Mouse (Mus musculus): Measurements from ENCODE around the gene Thra.

GRCm38 (mm10) chr11:98770096-98770975 is 29.9 kb downstream of the Thra start:
- no peak for TF ChIP-seq CTCF (IDR thresholded peaks at IDR 0.05; ENCODE audit: extremely low read depth, insufficient read depth, low read length)
- TF ChIP-seq POLR2A (IDR thresholded peaks at IDR 0.05; ENCODE audit: extremely low read depth, insufficient read depth, low read length): no peak

Data from cortical plate, adult 2 months (tissue).